Mouse (Mus musculus) kidney, adult 2 months (tissue): ENCODE results near the gene Prkaca.

Source experiments
- CTCF ChIP-seq: fragments of 200-500 bp; conservative IDR thresholded peaks from 2 replicates; pipeline ENCODE4 v1.5.1; 2011; ENCODE audit warnings: low read depth, mild to moderate bottlenecking, control low read depth, low read length, moderate library complexity, mixed read lengths; ENCODE audit not compliant: insufficient read depth, insufficient read length
- POLR2A ChIP-seq: fragments of 200-500 bp; IDR thresholded peaks from one replicate; pipeline ENCODE4 v1.6.1; 2011; ENCODE audit warnings: low read depth, low read length, control low read depth

DNA sequence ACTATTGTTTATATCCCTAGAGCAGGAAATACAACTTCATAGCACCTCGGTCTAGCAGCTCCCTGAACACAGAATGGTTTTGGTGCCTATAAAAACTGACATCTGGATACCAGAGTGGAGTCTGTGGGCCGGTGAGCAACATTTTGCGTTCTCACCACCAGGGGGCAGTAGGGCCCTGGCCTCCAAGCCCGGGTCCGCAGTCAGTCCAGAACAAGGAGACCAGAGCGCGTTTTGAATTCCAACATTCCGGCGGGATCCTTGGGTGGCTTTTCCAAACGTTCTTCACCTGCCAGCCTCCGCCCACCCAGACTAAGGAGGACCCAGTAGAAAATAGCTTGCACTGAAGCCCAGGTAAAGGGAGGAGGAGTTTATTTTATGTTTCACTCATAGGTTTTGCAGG, 37.1 kb downstream of the Prkaca start:
- no peak for TF ChIP-seq POLR2A
- peak; percentile 88 for TF ChIP-seq CTCF
